Mouse (Mus musculus) right cerebral cortex, postnatal 4 days (tissue): ENCODE measurements around the gene Fam169b.
"Not testable (repeated sequence)": the region's sequence is repeated elsewhere in the genome, so short reads cannot be mapped to it uniquely, and the experiment has no call there.

Experiments
- DNase-seq: peaks from one replicate; pipeline ENCODE4 v3.0.0-alpha.2; 2022

Fam169b gene

GRCm38 (mm10) chr7:68264531-68264930 is 9.1 kb upstream of the Fam169b start:
- DNase-seq: peak; percentile 35

- DNase-seq: no peak
These were observed 8.2 kb upstream of the Fam169b start for GRCm38 (mm10) chr7:68265391-68265790.

GRCm38 (mm10) chr7:68266691-68267090 is 6.9 kb upstream of the Fam169b start:
- no peak for DNase-seq

GRCm38 (mm10) chr7:68270551-68270950 is 3.1 kb upstream of the Fam169b start:
- DNase-seq: no peak

- no peak for DNase-seq
These were observed 1.8 kb upstream of the Fam169b start for GRCm38 (mm10) chr7:68271816-68272215.

GRCm38 (mm10) chr7:68272607-68273006 is 1.0 kb upstream of the Fam169b start:
- no peak for DNase-seq

GRCm38 (mm10) chr7:68274218-68274617 is 579 bp downstream of the Fam169b start:
- no peak for DNase-seq

- DNase-seq: no peak
These were observed 1.3 kb downstream of the Fam169b start for GRCm38 (mm10) chr7:68274951-68275350.

- DNase-seq: not testable (repeated sequence)
These were observed 1.8 kb downstream of the Fam169b start for GRCm38 (mm10) chr7:68275445-68275837.

GRCm38 (mm10) chr7:68275838-68276731 is 2.4 kb downstream of the Fam169b start:
- no peak for DNase-seq

GRCm38 (mm10) chr7:68277054-68277896 is 3.6 kb downstream of the Fam169b start:
- no peak for DNase-seq

- DNase-seq: no peak
These were observed 4.2 kb downstream of the Fam169b start for GRCm38 (mm10) chr7:68277897-68278270.

- DNase-seq: no peak
These were observed 4.7 kb downstream of the Fam169b start for GRCm38 (mm10) chr7:68278385-68278784.

- no peak for DNase-seq
These were observed 5.3 kb downstream of the Fam169b start for GRCm38 (mm10) chr7:68278908-68279307.

- DNase-seq: no peak
These were observed 5.8 kb downstream of the Fam169b start for GRCm38 (mm10) chr7:68279481-68279880.

GRCm38 (mm10) chr7:68280352-68280869 is 6.8 kb downstream of the Fam169b start:
- no peak for DNase-seq

- no peak for DNase-seq
These were observed 7.7 kb downstream of the Fam169b start for GRCm38 (mm10) chr7:68281341-68281740.

- no peak for DNase-seq
These were observed 8.9 kb downstream of the Fam169b start for GRCm38 (mm10) chr7:68282304-68283132.

- not testable (repeated sequence) for DNase-seq
These were observed 9.5 kb downstream of the Fam169b start for GRCm38 (mm10) chr7:68283133-68283520.

GRCm38 (mm10) chr7:68283776-68284175 is 10.1 kb downstream of the Fam169b start:
- no peak for DNase-seq

GRCm38 (mm10) chr7:68285851-68286298 is 12.2 kb downstream of the Fam169b start:
- no peak for DNase-seq
